Mouse (Mus musculus) liver, embryonic 13.5 days (tissue): Measurements from ENCODE around the gene Krtap3-3. TPM values are rescaled to one million over a fixed set of nuclear protein-coding genes. Genes with fewer than 3 reads are reported as not detected.

Source experiments
- ATAC-seq: fragments of 200-750 bp; cut with Nextera tagmentation; 2 replicates; pipeline ENCODE4 v1.8.0; 2017; ENCODE audit warnings: low read depth, mild to moderate bottlenecking, moderate number of reproducible peaks, moderate library complexity
- DNase-seq: peaks from one replicate; pipeline ENCODE4 v3.0.0; 2022
- H3K27ac ChIP-seq: fragments of 300-500 bp; sonication (generic); 2 replicates; pipeline ENCODE4 v1.5.1; 2015; ENCODE audit warnings: moderate library complexity, mild to moderate bottlenecking, inconsistent platforms
- H3K27me3 ChIP-seq: fragments of 300-500 bp; sonication (generic); 2 replicates; pipeline ENCODE4 v1.6.1; 2015; ENCODE audit warnings: mild to moderate bottlenecking, inconsistent platforms
- H3K36me3 ChIP-seq: fragments of 300-500 bp; sonication (generic); 2 replicates; pipeline ENCODE4 v1.6.1; 2015; ENCODE audit warnings: mild to moderate bottlenecking, inconsistent platforms
- H3K4me1 ChIP-seq: fragments of 300-500 bp; sonication (generic); replicated peaks from 2 replicates; pipeline ENCODE4 v1.6.1; 2015; ENCODE audit warnings: inconsistent platforms
- H3K4me2 ChIP-seq: fragments of 300-500 bp; sonication (generic); 2 replicates; pipeline ENCODE4 v1.6.1; 2015; ENCODE audit warnings: inconsistent platforms, mild to moderate bottlenecking, moderate library complexity
- H3K4me3 ChIP-seq: fragments of 300-500 bp; sonication (generic); replicated peaks from 2 replicates; pipeline ENCODE4 v1.5.1; 2015; ENCODE audit warnings: mild to moderate bottlenecking, inconsistent platforms
- H3K9ac ChIP-seq: fragments of 300-500 bp; sonication (generic); 2 replicates; pipeline ENCODE4 v1.6.1; 2015; ENCODE audit warnings: mild to moderate bottlenecking, inconsistent platforms
- H3K9me3 ChIP-seq: fragments of 300-500 bp; sonication (generic); replicated peaks from 2 replicates; pipeline ENCODE4 v1.6.1; 2016; ENCODE audit warnings: inconsistent platforms
- WGBS: fragments of 180-500 bp; shearing (Covaris S2); methylation state at CpG from one replicate; pipeline ENCODE4 v1.1.7; 2015; ENCODE audit not compliant: insufficient replicate concordance; 5-methylcytosine and 5-hydroxymethylcytosine counted together
- polyA plus RNA-seq: library from polyadenylated mRNA; unstranded; fragments of >200 nt; fragmentation: Nextera tagmentation; extraction: Ambion mirVana; gene quantifications from 2 replicates; pipeline ENCODE4 v1.2.1, GENCODE M21; 2015

Krtap3-3 gene
- polyA plus RNA-seq, 1 experiment from 2014 or later = not detected

- no peak for ATAC-seq
- DNase-seq = no peak
- Histone ChIP-seq H3K27me3 (no peaks in the 10 kb centered on the region), H3K9me3 (no peaks in the 10 kb centered on the region), H3K4me1 (no peaks in the 10 kb centered on the region), H3K4me3 (no peak within 1 kb of the TSS), H3K4me2 (no peak within 1 kb of the TSS), H3K9ac (no peak within 1 kb of the TSS), H3K27ac (no peak within 1 kb of the TSS), H3K36me3 (no peaks in the 10 kb centered on the region)
- WGBS = 73% methylated on average over 9 of the region's 9 CpGs
Measured at GRCm38 (mm10) chr11:99559366-99559765, 8.7 kb upstream of the Krtap3-3 start, which contains the start of gene Gm11939. TSS of gene Gm11939 (minus strand) at chr11:99559466.

- no peaks in the 10 kb centered on the region for H3K27me3 ChIP-seq
- no peaks in the 10 kb centered on the region for H3K4me1 ChIP-seq
- H3K36me3 ChIP-seq = no peaks in the 10 kb centered on the region
- H3K4me2 ChIP-seq = no peak overlapping the region
- no peak overlapping the region for H3K27ac ChIP-seq
- no peaks in the 10 kb centered on the region for H3K9me3 ChIP-seq
- WGBS = 65% methylated on average over 3 of the region's 3 CpGs
- no peak overlapping the region for H3K4me3 ChIP-seq
- no peak for DNase-seq
- no peak for ATAC-seq
- no peak overlapping the region for H3K9ac ChIP-seq
Measured at GRCm38 (mm10) chr11:99557976-99558745, 7.5 kb upstream of the Krtap3-3 start.

- ATAC-seq (no peak), DNase-seq (no peak)
- Histone ChIP-seq H3K4me2 (no peak within 1 kb of the TSS), H3K9me3 (no peaks in the 10 kb centered on the region), H3K9ac (no peak within 1 kb of the TSS), H3K4me3 (no peak within 1 kb of the TSS), H3K27ac (no peak within 1 kb of the TSS), H3K36me3 (no peaks in the 10 kb centered on the region), H3K27me3 (no peaks in the 10 kb centered on the region), H3K4me1 (no peaks in the 10 kb centered on the region)
- WGBS = 53% methylated on average over 2 of the region's 2 CpGs
Measured at GRCm38 (mm10) chr11:99556753-99557152, 6.1 kb upstream of the Krtap3-3 start, which contains the start of gene Krtap3-2. TSS of gene Krtap3-2 (minus strand) at chr11:99556853.

GRCm38 (mm10) chr11:99556195-99556594 is 5.5 kb upstream of the Krtap3-3 start:
- 54% methylated on average over 2 of the region's 2 CpGs for WGBS
- Histone ChIP-seq H3K36me3 (no peaks in the 10 kb centered on the region), H3K9me3 (no peaks in the 10 kb centered on the region), H3K9ac (no peak overlapping the region), H3K4me1 (no peaks in the 10 kb centered on the region), H3K27me3 (no peaks in the 10 kb centered on the region), H3K4me3 (no peak overlapping the region), H3K27ac (no peak overlapping the region), H3K4me2 (no peak overlapping the region)
- DNase-seq (no peak), ATAC-seq (no peak)

GRCm38 (mm10) chr11:99547892-99548291 is 2.8 kb downstream of the Krtap3-3 start:
- ATAC-seq (no peak), DNase-seq (no peak)
- H3K9me3 ChIP-seq = no peaks in the 10 kb centered on the region
- H3K36me3 ChIP-seq = no peaks in the 10 kb centered on the region
- H3K4me1 ChIP-seq = no peaks in the 10 kb centered on the region
- H3K9ac ChIP-seq = no peak overlapping the region
- H3K27ac ChIP-seq = no peak overlapping the region
- H3K4me3 ChIP-seq = no peak overlapping the region
- H3K27me3 ChIP-seq = no peaks in the 10 kb centered on the region
- no peak overlapping the region for H3K4me2 ChIP-seq

- ATAC-seq (no peak), DNase-seq (no peak)
- Histone ChIP-seq H3K36me3 (no peaks in the 10 kb centered on the region), H3K4me1 (no peaks in the 10 kb centered on the region), H3K27me3 (no peaks in the 10 kb centered on the region), H3K9ac (no peak overlapping the region), H3K27ac (no peak overlapping the region), H3K4me2 (no peak overlapping the region), H3K4me3 (no peak overlapping the region), H3K9me3 (0 out of 2 replicates have a peak, but pooled peaks cover 2% of the 10 kb centered on the region)
- 78% methylated on average over 9 of the region's 9 CpGs for WGBS
Measured at GRCm38 (mm10) chr11:99539721-99540120, 10.9 kb downstream of the Krtap3-3 start.

- Histone ChIP-seq H3K36me3 (no peaks in the 10 kb centered on the region), H3K4me1 (no peaks in the 10 kb centered on the region), H3K4me3 (no peak within 1 kb of the TSS), H3K9me3 (0 out of 2 replicates have a peak, but pooled peaks cover 2% of the 10 kb centered on the region), H3K9ac (no peak within 1 kb of the TSS), H3K27ac (no peak within 1 kb of the TSS), H3K27me3 (no peaks in the 10 kb centered on the region), H3K4me2 (no peak within 1 kb of the TSS)
- 69% methylated on average over 13 of the region's 13 CpGs for WGBS
- ATAC-seq = no peak
- DNase-seq = no peak
Measured at GRCm38 (mm10) chr11:99521288-99521860, 29.3 kb downstream of the Krtap3-3 start, which contains the start of gene Krt39. TSS of gene Krt39 (minus strand) at chr11:99521338.

GRCm38 (mm10) chr11:99514098-99514497 is 36.6 kb downstream of the Krtap3-3 start:
- no peak for ATAC-seq
- H3K27me3 ChIP-seq = no peaks in the 10 kb centered on the region
- 63% methylated on average over 8 of the region's 8 CpGs for WGBS

More at GRCm38 (mm10) chr11:99514098-99514497, 36.6 kb downstream of the Krtap3-3 start:
- Histone ChIP-seq H3K9ac (no peak overlapping the region), H3K36me3 (no peaks in the 10 kb centered on the region), H3K4me2 (no peak overlapping the region), H3K4me3 (no peak overlapping the region), H3K9me3 (no peaks in the 10 kb centered on the region), H3K4me1 (no peaks in the 10 kb centered on the region), H3K27ac (no peak overlapping the region)
- no peak for DNase-seq

Other genes with a start within 250 kb of the Krtap3-3 start
- gene Krt25, start 227.9 kb downstream of the Krtap3-3 start, polyA plus RNA-seq = not detected in 2 replicates
- gene Krt26, start 212.9 kb downstream of the Krtap3-3 start, polyA plus RNA-seq = not detected in 2 replicates
- gene Krt27, start 199.8 kb downstream of the Krtap3-3 start, polyA plus RNA-seq = not detected in 2 replicates
- gene Krt28, start 176.0 kb downstream of the Krtap3-3 start, polyA plus RNA-seq = not detected in 2 replicates
- gene Krt10, start 161.5 kb downstream of the Krtap3-3 start, polyA plus RNA-seq = 4.2 and 4.6 TPM in 2 replicates
- not detected in 2 replicates for gene Krt12, start 128.6 kb downstream of the Krtap3-3 start, polyA plus RNA-seq
- 28.0 and 33.9 TPM in 2 replicates for gene Krt20, start 112.7 kb downstream of the Krtap3-3 start, polyA plus RNA-seq
- 0.54 and 0.67 TPM in 2 replicates for gene Krt23, start 57.7 kb downstream of the Krtap3-3 start, polyA plus RNA-seq
- not detected in 2 replicates for gene Krt39, start 29.5 kb downstream of the Krtap3-3 start, polyA plus RNA-seq
- not detected in 2 replicates for gene Krt40, start 7.7 kb downstream of the Krtap3-3 start, polyA plus RNA-seq
- not detected in 2 replicates for gene Krtap3-2, start 6.0 kb upstream of the Krtap3-3 start, polyA plus RNA-seq
- gene Gm11939, start 8.6 kb upstream of the Krtap3-3 start, polyA plus RNA-seq = not detected in 2 replicates
- gene Krtap3-1, start 15.8 kb upstream of the Krtap3-3 start, polyA plus RNA-seq = not detected in 2 replicates
- gene Krtap1-5, start 30.2 kb upstream of the Krtap3-3 start, polyA plus RNA-seq = not detected in 2 replicates
- not detected in 2 replicates for gene Krtap1-4, start 32.8 kb upstream of the Krtap3-3 start, polyA plus RNA-seq
- gene Krtap1-3, start 40.5 kb upstream of the Krtap3-3 start, polyA plus RNA-seq = not detected in 2 replicates
- not detected in 2 replicates for gene Krtap9-3, start 47.2 kb upstream of the Krtap3-3 start, polyA plus RNA-seq
- gene Gm11938, start 52.4 kb upstream of the Krtap3-3 start, polyA plus RNA-seq = not detected in 2 replicates
- not detected in 2 replicates for gene Gm11937, start 59.3 kb upstream of the Krtap3-3 start, polyA plus RNA-seq
- not detected in 2 replicates for gene Krtap2-4, start 64.0 kb upstream of the Krtap3-3 start, polyA plus RNA-seq
- not detected in 2 replicates for gene Gm11562, start 69.6 kb upstream of the Krtap3-3 start, polyA plus RNA-seq
- gene Krtap4-1, start 77.4 kb upstream of the Krtap3-3 start, polyA plus RNA-seq = not detected in 2 replicates
- gene Krtap4-2, start 84.2 kb upstream of the Krtap3-3 start, polyA plus RNA-seq = not detected in 2 replicates
- gene Krtap4-7, start 93.2 kb upstream of the Krtap3-3 start, polyA plus RNA-seq = not detected in 2 replicates
- not detected in 2 replicates for gene Gm11555, start 99.4 kb upstream of the Krtap3-3 start, polyA plus RNA-seq
- gene Gm11563, start 108.1 kb upstream of the Krtap3-3 start, polyA plus RNA-seq = not detected in 2 replicates
- gene Krtap4-6, start 115.1 kb upstream of the Krtap3-3 start, polyA plus RNA-seq = not detected in 2 replicates
- gene Gm14190, start 139.9 kb upstream of the Krtap3-3 start, polyA plus RNA-seq = not detected in 2 replicates
- gene Gm14180, start 183.4 kb upstream of the Krtap3-3 start, polyA plus RNA-seq = not detected in 2 replicates
- not detected in 2 replicates for gene Gm11595, start 222.0 kb upstream of the Krtap3-3 start, polyA plus RNA-seq
- gene Krtap4-8, start 229.8 kb upstream of the Krtap3-3 start, polyA plus RNA-seq = not detected in 2 replicates
- not detected in 2 replicates for gene Krtap4-9, start 234.3 kb upstream of the Krtap3-3 start, polyA plus RNA-seq
- gene Gm11596, start 242.6 kb upstream of the Krtap3-3 start, polyA plus RNA-seq = not detected in 2 replicates
- not detected in 2 replicates for gene Gm11569, start 248.1 kb upstream of the Krtap3-3 start, polyA plus RNA-seq